Mouse (Mus musculus) midbrain, embryonic 15.5 days (tissue): Measurements from ENCODE around the gene Msrb3. TPM values are rescaled to one million over a fixed set of nuclear protein-coding genes. Genes with fewer than 3 reads are reported as not detected.

ENCODE experiments used
- ATAC-seq: fragments of 200-750 bp; cut with Nextera tagmentation; replicated peaks from 2 replicates; pipeline ENCODE4 v1.8.0; 2017; ENCODE audit warnings: moderate TSS enrichment
- H3K27ac ChIP-seq: fragments of 300-500 bp; sonication (generic); 2 replicates; pipeline ENCODE4 v1.5.1; 2015; ENCODE audit warnings: mild to moderate bottlenecking, inconsistent platforms
- H3K27me3 ChIP-seq: fragments of 300-500 bp; sonication (generic); replicated peaks from 2 replicates; pipeline ENCODE4 v1.6.1; 2015; ENCODE audit warnings: inconsistent platforms
- H3K36me3 ChIP-seq: fragments of 300-500 bp; sonication (generic); replicated peaks from 2 replicates; pipeline ENCODE4 v1.6.1; 2015; ENCODE audit warnings: inconsistent platforms
- H3K4me1 ChIP-seq: fragments of 300-500 bp; sonication (generic); 2 replicates; pipeline ENCODE4 v1.6.1; 2015; ENCODE audit warnings: inconsistent platforms
- H3K4me2 ChIP-seq: fragments of 300-500 bp; sonication (generic); 2 replicates; pipeline ENCODE4 v1.6.1; 2015; ENCODE audit warnings: inconsistent platforms, mild to moderate bottlenecking, moderate library complexity
- H3K4me3 ChIP-seq: fragments of 300-500 bp; sonication (generic); 2 replicates; pipeline ENCODE4 v1.5.1; 2015; ENCODE audit warnings: mild to moderate bottlenecking, inconsistent platforms
- H3K9ac ChIP-seq: fragments of 300-500 bp; sonication (generic); 2 replicates; pipeline ENCODE4 v1.6.1; 2015; ENCODE audit warnings: mild to moderate bottlenecking, inconsistent platforms
- H3K9me3 ChIP-seq: fragments of 300-500 bp; sonication (generic); 2 replicates; pipeline ENCODE4 v1.6.1; 2016; ENCODE audit warnings: inconsistent platforms
- WGBS: fragments of 180-500 bp; shearing (Covaris S2); methylation state at CpG from one replicate; pipeline ENCODE4 v1.1.7; 2015; ENCODE audit warnings: mixed read lengths; 5-methylcytosine and 5-hydroxymethylcytosine counted together
- polyA plus RNA-seq: library from polyadenylated mRNA; unstranded; fragments of >200 nt; fragmentation: Nextera tagmentation; extraction: Ambion mirVana; gene quantifications from 2 replicates; pipeline ENCODE4 v1.2.1, GENCODE M21; 2015

The Msrb3 gene
- polyA plus RNA-seq, 1 experiment from 2014 or later, result 0.84 TPM

DNA sequence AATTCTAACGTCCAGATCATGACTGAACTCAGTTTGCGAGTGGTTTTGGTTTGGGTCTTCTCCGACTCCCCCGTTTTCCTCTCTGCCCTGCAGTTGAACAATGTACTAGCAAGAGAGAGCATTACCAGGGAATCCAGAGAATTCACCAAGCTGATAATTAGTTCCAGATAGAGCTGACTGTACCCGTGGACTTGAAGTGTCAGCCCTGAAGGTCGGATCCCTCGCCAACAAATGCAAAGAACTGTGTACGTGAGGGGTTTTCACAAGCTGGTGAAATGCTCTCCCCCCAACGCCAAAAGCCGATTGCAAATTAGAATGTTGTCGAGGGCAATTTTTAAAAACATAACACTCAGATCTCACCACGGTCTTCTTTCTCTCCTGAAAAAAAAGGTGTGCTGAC is 24.6 kb downstream of the Msrb3 start:
- 78% methylated on average over 12 of the region's 12 CpGs for whole genome bisulfite sequencing
- Histone ChIP-seq H3K4me1 (peaks cover 5% of the 10 kb centered on the region; the same call in 1 of the 2 replicates), H3K27ac (no peak overlapping the region), H3K9me3 (no peaks in the 10 kb centered on the region), H3K27me3 (0 out of 2 replicates have a peak, but pooled peaks cover 3% of the 10 kb centered on the region), H3K4me2 (no peak overlapping the region), H3K9ac (no peak overlapping the region), H3K4me3 (no peak overlapping the region), H3K36me3 (no peaks in the 10 kb centered on the region)
- ATAC-seq, result no peak

DNA sequence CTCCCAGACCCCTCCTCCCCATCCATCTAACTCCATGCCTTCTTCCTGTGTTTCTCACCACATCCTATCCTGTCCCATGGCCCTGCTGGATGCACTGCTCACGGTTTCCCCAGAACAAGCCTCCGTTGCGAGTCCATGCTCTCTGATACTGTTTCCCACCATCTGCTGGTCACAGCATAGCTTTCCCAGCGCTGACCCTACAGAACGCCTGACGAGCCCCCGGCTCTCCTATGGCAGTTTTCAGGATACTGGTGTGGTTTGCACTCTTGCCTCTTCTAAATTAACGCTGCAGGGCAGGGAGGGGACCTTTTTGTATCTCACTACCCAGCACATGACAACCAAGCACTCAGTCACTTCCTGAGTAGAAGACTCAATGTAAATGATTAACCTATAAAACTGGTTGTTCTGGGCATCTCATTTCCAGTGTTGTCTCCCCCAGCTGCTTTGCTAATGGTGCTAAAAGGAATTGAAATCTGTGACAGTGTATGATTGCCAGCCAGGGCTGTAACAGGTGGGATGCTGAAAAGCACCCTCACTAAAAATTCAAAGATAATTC is 25.2 kb downstream of the Msrb3 start:
- Histone ChIP-seq H3K4me1 (peaks cover 5% of the 10 kb centered on the region; the same call in 1 of the 2 replicates), H3K9me3 (no peaks in the 10 kb centered on the region), H3K36me3 (no peaks in the 10 kb centered on the region), H3K9ac (no peak overlapping the region), H3K4me2 (no peak overlapping the region), H3K27me3 (0 out of 2 replicates have a peak, but pooled peaks cover 3% of the 10 kb centered on the region), H3K4me3 (no peak overlapping the region), H3K27ac (no peak overlapping the region)
- no peak for ATAC-seq
- 84% methylated on average over 8 of the region's 8 CpGs for WGBS

DNA sequence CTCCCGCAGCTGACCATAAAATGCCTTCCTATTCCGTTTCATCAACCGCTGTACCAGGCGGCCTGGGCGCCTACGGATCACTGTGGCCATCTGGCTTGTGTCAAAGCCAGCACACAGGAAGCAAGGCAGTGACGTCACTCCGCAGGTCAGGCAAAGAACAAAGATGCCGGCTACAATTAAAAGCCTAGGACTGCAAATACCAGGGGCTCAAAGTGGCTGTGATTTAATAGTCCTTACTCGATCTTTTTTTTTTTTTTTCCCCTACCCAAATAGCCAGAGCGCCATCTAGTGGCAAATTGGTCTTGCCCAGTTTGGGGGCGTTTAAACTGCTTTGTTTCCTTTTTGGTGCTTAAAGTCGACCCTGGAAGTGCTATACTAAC is 26.4 kb downstream of the Msrb3 start:
- no peaks in the 10 kb centered on the region for H3K36me3 ChIP-seq
- H3K27me3 ChIP-seq, result no peaks in the 10 kb centered on the region
- no peak overlapping the region for H3K27ac ChIP-seq
- H3K4me1 ChIP-seq, result peaks cover 5% of the 10 kb centered on the region; the same call in 1 of the 2 replicates
- peak overlapping the region; percentile 9; the same call in 1 of the 2 replicates for H3K4me3 ChIP-seq
- peak; percentile 69 for ATAC-seq
- peak overlapping the region; percentile 46 for H3K4me2 ChIP-seq
- no peaks in the 10 kb centered on the region for H3K9me3 ChIP-seq
- no peak overlapping the region for H3K9ac ChIP-seq
- 29% methylated on average over 13 of the region's 13 CpGs for WGBS

DNA sequence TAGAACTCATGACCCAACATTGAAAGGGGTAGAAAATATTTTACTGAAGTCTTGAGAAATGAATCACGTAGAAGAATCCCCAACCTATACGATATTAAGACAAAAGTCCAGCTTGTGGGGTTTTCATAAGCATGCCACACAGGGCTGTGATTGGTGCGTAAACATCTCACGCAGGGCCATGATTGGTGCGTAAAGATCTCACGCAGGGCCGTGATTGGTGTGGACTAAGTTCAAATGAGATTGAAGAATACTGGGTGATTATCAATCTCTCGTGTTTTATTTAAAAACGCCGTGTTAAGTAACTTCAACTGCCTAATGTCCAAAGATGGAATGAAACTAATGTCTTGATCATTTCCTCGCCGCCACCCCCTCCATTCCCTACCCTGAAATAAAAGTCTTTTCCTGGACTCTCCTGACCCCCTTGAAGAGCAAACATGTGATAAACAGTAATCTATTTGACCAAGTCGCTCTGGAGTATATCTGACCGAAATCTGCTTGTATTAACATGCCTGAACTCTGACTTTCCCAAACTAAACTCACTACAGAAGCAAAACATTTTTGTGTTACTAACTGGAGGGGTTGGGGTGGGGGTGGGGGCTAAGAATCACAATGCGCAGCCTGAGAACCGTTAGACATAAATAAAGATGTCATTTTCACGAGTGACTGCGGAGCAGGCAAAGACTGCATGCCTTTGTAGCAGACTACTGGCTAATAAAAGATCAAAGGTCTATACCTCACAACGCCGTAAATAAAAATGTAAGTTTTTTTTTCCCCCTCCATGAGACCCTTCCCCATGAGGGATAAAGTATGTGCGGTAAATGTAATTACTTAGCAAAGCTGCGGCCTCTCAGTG is 27.0 kb downstream of the Msrb3 start:
- H3K9ac ChIP-seq, result no peak overlapping the region
- peak overlapping the region; percentile 9; the same call in 1 of the 2 replicates for H3K4me3 ChIP-seq
- H3K27ac ChIP-seq, result no peak overlapping the region
- peaks cover 5% of the 10 kb centered on the region; the same call in 1 of the 2 replicates for H3K4me1 ChIP-seq
- H3K36me3 ChIP-seq, result no peaks in the 10 kb centered on the region
- ATAC-seq, result peak; percentile 9; the same call in 1 of the 2 replicates
- H3K9me3 ChIP-seq, result no peaks in the 10 kb centered on the region
- 68% methylated on average over 22 of the region's 22 CpGs for WGBS
- peak overlapping the region; percentile 46 for H3K4me2 ChIP-seq
- no peaks in the 10 kb centered on the region for H3K27me3 ChIP-seq

DNA sequence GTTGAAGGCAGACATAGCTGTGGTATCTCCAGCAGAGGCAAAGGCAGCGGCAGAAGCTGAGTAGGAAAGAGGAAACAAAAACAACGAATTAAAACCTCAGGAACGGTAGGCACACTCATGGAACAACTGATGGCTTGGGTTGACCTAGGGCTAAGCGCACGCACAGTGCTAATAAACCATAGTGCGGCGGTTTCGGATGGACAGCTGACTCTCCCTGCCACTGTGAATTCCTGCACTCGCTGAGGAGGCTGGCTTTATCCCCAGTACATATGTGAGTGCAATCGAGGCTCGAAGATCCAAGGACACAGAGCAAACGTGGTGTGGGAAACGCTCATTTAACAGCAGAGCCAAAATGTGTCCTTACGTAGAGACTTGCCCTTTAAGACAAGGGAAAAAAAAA is 27.8 kb downstream of the Msrb3 start:
- H3K4me1 ChIP-seq, result peaks cover 5% of the 10 kb centered on the region; the same call in 1 of the 2 replicates
- no peak for ATAC-seq

DNA sequence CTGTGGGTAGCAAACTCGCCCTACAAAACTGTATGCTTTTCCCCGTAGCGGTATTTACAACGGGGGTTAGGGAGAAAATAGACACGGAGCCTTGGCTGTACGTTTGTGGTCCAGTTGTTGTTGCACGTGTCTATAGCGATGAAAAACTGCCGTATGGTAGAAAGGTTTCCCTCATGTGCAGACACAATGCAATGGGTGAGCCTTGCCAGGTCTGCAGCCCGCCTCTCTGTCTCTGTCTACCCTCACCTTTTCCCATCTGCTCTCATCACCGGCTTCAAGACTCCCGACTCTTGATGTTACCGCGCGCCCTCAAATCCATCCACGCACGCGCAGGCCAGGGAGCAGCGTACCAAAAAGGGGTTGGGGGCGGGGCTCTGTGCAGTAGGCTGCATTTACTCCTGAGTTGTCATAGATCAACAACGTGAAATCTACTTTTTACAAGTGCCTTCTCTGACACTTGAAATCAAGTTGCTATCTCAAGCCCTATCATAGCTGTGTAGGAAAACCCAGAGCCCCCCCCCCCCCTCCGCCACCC is 29.6 kb downstream of the Msrb3 start:
- ATAC-seq, result no peak
- no peak overlapping the region for H3K27ac ChIP-seq
- WGBS, result 91% methylated on average over 22 of the region's 22 CpGs
- H3K4me2 ChIP-seq, result no peak overlapping the region
- H3K27me3 ChIP-seq, result no peaks in the 10 kb centered on the region
- no peak overlapping the region for H3K4me3 ChIP-seq
- no peaks in the 10 kb centered on the region for H3K9me3 ChIP-seq
- no peaks in the 10 kb centered on the region for H3K4me1 ChIP-seq
- H3K9ac ChIP-seq, result no peak overlapping the region
- no peaks in the 10 kb centered on the region for H3K36me3 ChIP-seq

More for the DNA sequence above, 27.8 kb downstream of the Msrb3 start:
- H3K4me3 ChIP-seq, result no peak overlapping the region
- 86% methylated on average over 14 of the region's 14 CpGs for WGBS
- H3K27ac ChIP-seq, result no peak overlapping the region
- no peaks in the 10 kb centered on the region for H3K27me3 ChIP-seq
- no peaks in the 10 kb centered on the region for H3K9me3 ChIP-seq
- no peaks in the 10 kb centered on the region for H3K36me3 ChIP-seq
- no peak overlapping the region for H3K4me2 ChIP-seq
- no peak overlapping the region for H3K9ac ChIP-seq

DNA sequence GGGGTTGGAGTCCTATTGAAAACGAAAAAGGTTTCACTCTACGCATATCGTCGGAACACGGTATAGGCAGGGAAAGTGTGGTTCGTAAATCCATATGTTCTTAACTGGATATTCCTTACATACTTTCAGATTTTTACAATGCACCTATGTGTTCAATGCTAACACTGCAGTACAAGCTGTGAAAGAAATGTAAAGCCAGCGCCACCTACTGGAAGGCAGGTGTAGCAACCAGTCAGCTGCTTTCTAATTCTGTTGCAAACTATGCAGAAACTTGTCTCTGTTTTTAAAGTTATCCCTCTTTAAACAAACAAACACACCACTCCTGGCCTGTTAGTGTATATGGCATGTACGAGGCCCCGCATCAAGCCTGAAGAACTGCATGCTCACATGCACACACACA is 34.5 kb downstream of the Msrb3 start:
- H3K9me3 ChIP-seq, result no peaks in the 10 kb centered on the region
- no peak for ATAC-seq

DNA sequence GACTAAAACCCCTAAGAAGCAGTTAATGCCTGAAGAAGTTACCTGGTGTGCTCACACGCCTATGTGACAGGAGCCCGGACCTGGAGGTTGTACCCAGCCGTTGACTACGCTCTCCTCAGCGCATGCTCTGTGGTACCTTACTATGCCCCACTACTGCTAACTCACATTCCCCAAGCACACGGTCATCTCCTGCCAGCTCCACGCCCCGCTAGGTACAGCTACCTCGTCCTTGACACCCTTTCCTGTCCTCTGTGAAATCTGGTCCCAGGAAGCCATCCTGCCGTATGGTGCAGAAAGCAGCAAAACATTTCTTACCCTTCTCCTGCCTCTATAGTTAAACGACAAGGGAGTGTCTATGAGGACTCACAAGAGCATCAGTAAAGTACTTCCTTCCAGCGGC is 37.2 kb downstream of the Msrb3 start:
- H3K36me3 ChIP-seq, result no peaks in the 10 kb centered on the region
- H3K9ac ChIP-seq, result no peak overlapping the region
- no peaks in the 10 kb centered on the region for H3K9me3 ChIP-seq
- 95% methylated on average over 12 of the region's 12 CpGs for WGBS
- H3K4me2 ChIP-seq, result no peak overlapping the region
- H3K4me3 ChIP-seq, result no peak overlapping the region
- H3K27ac ChIP-seq, result no peak overlapping the region
- H3K4me1 ChIP-seq, result no peaks in the 10 kb centered on the region
- ATAC-seq, result no peak
- no peaks in the 10 kb centered on the region for H3K27me3 ChIP-seq

More for the DNA sequence above, 34.5 kb downstream of the Msrb3 start:
- H3K27me3 ChIP-seq, result no peaks in the 10 kb centered on the region
- H3K4me1 ChIP-seq, result no peaks in the 10 kb centered on the region
- no peak overlapping the region for H3K4me2 ChIP-seq
- no peak overlapping the region for H3K9ac ChIP-seq
- no peak overlapping the region for H3K4me3 ChIP-seq
- H3K36me3 ChIP-seq, result no peaks in the 10 kb centered on the region
- H3K27ac ChIP-seq, result no peak overlapping the region
- WGBS, result 29% methylated on average over 9 of the region's 9 CpGs

DNA sequence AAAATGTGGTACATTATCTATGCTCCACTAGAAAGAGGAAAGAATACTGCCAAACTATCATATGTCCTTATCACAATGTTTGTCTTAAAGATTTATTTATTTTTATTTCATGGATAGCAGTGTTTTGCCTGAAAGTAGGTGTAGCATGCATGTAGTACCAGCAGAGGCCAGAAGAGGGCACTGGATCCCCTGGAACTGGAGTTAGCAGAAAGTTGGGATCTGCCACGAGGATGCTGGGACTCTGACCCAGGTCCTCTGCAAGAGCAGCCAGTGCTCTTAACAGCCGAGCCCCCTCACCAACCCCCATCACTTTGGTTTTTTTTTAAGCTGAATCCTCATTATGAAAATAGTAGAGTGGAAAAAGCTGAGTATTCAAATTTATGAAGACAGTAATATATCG is 37.7 kb downstream of the Msrb3 start:
- no peak overlapping the region for H3K27ac ChIP-seq
- no peaks in the 10 kb centered on the region for H3K9me3 ChIP-seq
- H3K4me3 ChIP-seq, result no peak overlapping the region
- no peaks in the 10 kb centered on the region for H3K27me3 ChIP-seq
- no peak for ATAC-seq
- H3K4me2 ChIP-seq, result no peak overlapping the region
- H3K36me3 ChIP-seq, result no peaks in the 10 kb centered on the region
- WGBS, result 74% methylated on average over 3 of the region's 3 CpGs
- H3K4me1 ChIP-seq, result no peaks in the 10 kb centered on the region
- no peak overlapping the region for H3K9ac ChIP-seq

DNA sequence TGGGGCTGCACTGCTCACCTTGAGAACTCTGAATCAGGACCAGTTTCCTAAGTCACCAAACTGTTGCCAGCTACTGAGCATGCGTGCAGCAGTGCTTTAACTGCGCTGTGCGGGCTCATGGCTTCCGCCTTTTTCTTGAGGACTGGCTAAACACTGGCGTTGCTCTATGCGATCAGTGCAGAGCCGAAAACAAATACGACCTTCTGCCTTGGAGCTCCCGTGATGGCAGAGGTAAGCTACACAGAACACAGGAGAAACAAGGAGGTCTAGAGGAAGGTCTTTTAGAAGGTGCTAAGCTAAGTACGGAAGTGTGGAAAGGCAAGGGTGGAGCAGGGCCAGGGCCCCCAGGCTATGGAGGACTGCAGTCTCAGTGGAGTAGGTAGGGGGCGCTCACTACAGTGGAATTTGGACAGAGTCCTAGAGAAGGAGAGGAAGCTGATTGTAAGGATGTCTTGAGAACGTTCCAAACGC is 41.3 kb downstream of the Msrb3 start:
- WGBS, result 35% methylated on average over 13 of the region's 13 CpGs
- peak overlapping the region; percentile 27; the same call in 1 of the 2 replicates for H3K27ac ChIP-seq
- H3K36me3 ChIP-seq, result no peaks in the 10 kb centered on the region

DNA sequence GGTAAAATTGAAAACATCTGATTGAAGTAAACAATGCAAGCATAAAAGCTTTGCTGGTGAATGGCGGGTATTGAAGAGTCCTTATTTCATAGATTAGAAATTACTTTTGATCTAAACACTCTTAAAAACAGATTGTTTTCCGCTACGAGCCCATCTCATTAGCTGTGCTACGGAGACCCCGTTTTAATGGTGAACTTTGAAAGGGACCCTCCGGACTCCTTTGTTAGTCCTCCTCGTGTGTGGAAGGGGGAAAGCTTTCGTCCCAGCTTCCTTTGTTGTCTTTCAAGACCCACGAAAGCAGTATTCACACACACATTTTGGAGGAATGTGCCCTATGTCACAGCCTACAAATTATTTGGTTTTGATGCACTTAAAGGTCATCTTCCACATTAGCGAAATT is 44.6 kb downstream of the Msrb3 start:
- ATAC-seq, result no peak

More for the DNA sequence above, 41.3 kb downstream of the Msrb3 start:
- Histone ChIP-seq H3K4me1 (no peaks in the 10 kb centered on the region), H3K9ac (no peak overlapping the region), H3K27me3 (no peaks in the 10 kb centered on the region), H3K4me3 (peak overlapping the region; percentile 26), H3K9me3 (no peaks in the 10 kb centered on the region), H3K4me2 (peak overlapping the region; percentile 38)
- no peak for ATAC-seq

DNA sequence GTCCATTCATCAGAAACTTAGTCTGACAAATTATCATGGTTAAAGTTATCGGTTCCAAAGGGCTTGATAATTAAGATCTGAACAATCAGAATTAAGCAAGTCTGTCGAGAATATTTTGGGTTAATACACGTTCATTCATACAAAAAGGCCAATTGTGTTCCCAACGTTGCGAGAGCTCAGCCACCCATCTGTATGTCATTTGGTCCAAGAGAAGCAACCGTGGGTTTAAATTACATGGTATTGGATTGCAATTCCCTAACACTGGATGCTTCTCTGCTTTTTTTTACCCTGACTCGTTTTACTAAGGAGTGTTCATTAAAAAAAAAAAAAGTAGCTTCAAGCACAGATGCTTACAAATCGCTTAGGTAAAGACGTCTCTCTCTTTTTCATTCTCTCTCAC is 45.1 kb downstream of the Msrb3 start:
- WGBS, result 58% methylated on average over 9 of the region's 9 CpGs
- no peak for ATAC-seq

More for the DNA sequence above, 44.6 kb downstream of the Msrb3 start:
- H3K36me3 ChIP-seq, result no peaks in the 10 kb centered on the region
- peaks cover 7% of the 10 kb centered on the region; the same call in 1 of the 2 replicates for H3K4me1 ChIP-seq
- no peak overlapping the region for H3K4me3 ChIP-seq
- no peak overlapping the region for H3K4me2 ChIP-seq
- no peak overlapping the region for H3K27ac ChIP-seq
- H3K9me3 ChIP-seq, result no peaks in the 10 kb centered on the region
- no peak overlapping the region for H3K9ac ChIP-seq
- no peaks in the 10 kb centered on the region for H3K27me3 ChIP-seq
- WGBS, result 25% methylated on average over 10 of the region's 10 CpGs

More for the DNA sequence above, 45.1 kb downstream of the Msrb3 start:
- Histone ChIP-seq H3K27me3 (no peaks in the 10 kb centered on the region), H3K9ac (no peak overlapping the region), H3K4me2 (no peak overlapping the region), H3K4me1 (peaks cover 7% of the 10 kb centered on the region; the same call in 1 of the 2 replicates), H3K9me3 (no peaks in the 10 kb centered on the region), H3K27ac (no peak overlapping the region), H3K36me3 (no peaks in the 10 kb centered on the region), H3K4me3 (no peak overlapping the region)
